Mouse (Mus musculus) left cerebral cortex, adult 9 months (tissue): ENCODE results near the gene Cd4.

Experiments used
- DNase-seq, 2 experiments: peaks; one replicate each; pipeline ENCODE4 v3.0.0; 2022; ENCODE audit warnings: low spot score in 2 of 2

Cd4 gene

GRCm38 (mm10) chr6:124887986-124888385, at the start of gene Cd4:
Gene Cd4 (minus strand): TSS chr6:124888221.
- DNase-seq: no peak

GRCm38 (mm10) chr6:124937493-124937892, 49.5 kb upstream of the Cd4 start:
- DNase-seq: no peak

GRCm38 (mm10) chr6:124936681-124937080, 48.7 kb upstream of the Cd4 start:
- DNase-seq: no peak

- DNase-seq: no peak
Measured at GRCm38 (mm10) chr6:124934670-124935069, 46.6 kb upstream of the Cd4 start.

- no peak for DNase-seq
Measured at GRCm38 (mm10) chr6:124933127-124933526, 45.1 kb upstream of the Cd4 start.

GRCm38 (mm10) chr6:124932314-124932695, 44.3 kb upstream of the Cd4 start:
- DNase-seq: no peak

- DNase-seq: peak in 1 of 2 experiments; percentile 56
Measured at GRCm38 (mm10) chr6:124931525-124932313, 43.7 kb upstream of the Cd4 start.

- DNase-seq: peak; percentile 95 to 99
Measured at GRCm38 (mm10) chr6:124930754-124931524, 42.9 kb upstream of the Cd4 start, which contains the start of gene Mlf2. Gene Mlf2 (plus strand): TSS chr6:124931386.

- DNase-seq: no peak
Measured at GRCm38 (mm10) chr6:124930231-124930630, 42.2 kb upstream of the Cd4 start.

GRCm38 (mm10) chr6:124925941-124926340, 37.9 kb upstream of the Cd4 start:
- no peak for DNase-seq

GRCm38 (mm10) chr6:124925173-124925793, 37.3 kb upstream of the Cd4 start:
- no peak for DNase-seq

GRCm38 (mm10) chr6:124921539-124921938, 33.5 kb upstream of the Cd4 start:
- no peak for DNase-seq

- DNase-seq: no peak
Measured at GRCm38 (mm10) chr6:124920318-124921085, 32.5 kb upstream of the Cd4 start.

GRCm38 (mm10) chr6:124919695-124920317, 31.8 kb upstream of the Cd4 start, which contains the start of gene Ptms:
Gene Ptms (minus strand): TSS chr6:124920103.
- peak; percentile 94 to 95 for DNase-seq

- no peak for DNase-seq
Measured at GRCm38 (mm10) chr6:124918890-124919627, 31.0 kb upstream of the Cd4 start.

- DNase-seq: no peak
Measured at GRCm38 (mm10) chr6:124918331-124918690, 30.3 kb upstream of the Cd4 start.

GRCm38 (mm10) chr6:124917518-124918330, 29.7 kb upstream of the Cd4 start:
- peak; percentile 90 to 92 for DNase-seq

GRCm38 (mm10) chr6:124916695-124917517, 28.9 kb upstream of the Cd4 start:
- peak in 1 of 2 experiments; percentile 87 for DNase-seq
